In genomic region chr1:91533961-91534723, GRCm38 (mm10) we compare ENCODE assay signal across 11 mouse cellular contexts. TPM values are rescaled to one million over a fixed set of nuclear protein-coding genes. Genes with fewer than 3 reads are reported as not detected.
DNase-seq lines count a peak whose midpoint lies in the region; ATAC-seq and TF ChIP-seq lines count a peak whose summit lies in the region.
"Had no signal": no experiment of that assay in that cellular context is flagged by ENCODE, and none has a peak within 500 bp of the region (broad histone marks: within the 10 kb centered on the region; RNA-seq: fewer than 3 reads in every experiment).

No protein-coding gene starts in this region.

- intact Hi-C loops in gastrocnemius, adult 2 months (cut with DNase I), result no loop called here
- intact Hi-C loops in gastrocnemius, postnatal 14 days (cut with DNase I; ENCODE audit: low total_unique reads), result no loop called here

- H3K9me3 ChIP-seq in lung, embryonic 16.5 days (ENCODE audit: control insufficient read depth, low read length), result no peaks in the 10 kb centered on the region
- H3K9me3 ChIP-seq: embryonic facial prominence, embryonic 12.5 days had no signal

- peak; percentile 7; the same call in 1 of the 2 replicates for TF ChIP-seq CTCF in gastrocnemius, adult 2 months (IDR thresholded peaks at IDR 0.05)

- ATAC-seq in lung, embryonic 16.5 days (ENCODE audit: low read depth), result no peak
- ATAC-seq in megakaryocyte progenitor cell, adult 5-6 weeks (replicated peaks; ENCODE audit: poor library complexity), result 0 out of 2 replicates have a peak, but pooled peaks have one; percentile 6

- H3K4me3 ChIP-seq in gastrocnemius, adult 2 months, result no peak overlapping the region
- no peak overlapping the region for H3K4me3 ChIP-seq in lung, embryonic 16.5 days (ENCODE audit: low read length)
- H3K4me3 ChIP-seq: embryonic facial prominence, embryonic 12.5 days had no signal

- no peaks in the 10 kb centered on the region for H3K36me3 ChIP-seq in lung, embryonic 16.5 days (ENCODE audit: control insufficient read depth, insufficient read depth, low read length)

- 62% methylated on average over 19 of the region's 19 CpGs for WGBS in lung, embryonic 16.5 days

- H3K27me3 ChIP-seq in lung, embryonic 16.5 days (ENCODE audit: control insufficient read depth, insufficient read depth, low read depth, low read length), result peaks cover 6% of the 10 kb centered on the region; the same call in 1 of the 2 replicates

- no peak overlapping the region for H3K27ac ChIP-seq in gastrocnemius, adult 2 months
- H3K27ac ChIP-seq in lung, embryonic 16.5 days (ENCODE audit: low read length), result 0 out of 2 replicates have a peak overlapping the region, but pooled peaks have one; percentile 13

- no peak overlapping the region for H3K4me2 ChIP-seq in lung, embryonic 16.5 days (ENCODE audit: low read depth, low read length)
- H3K4me2 ChIP-seq: embryonic facial prominence, embryonic 12.5 days had no signal

- no peak for DNase-seq in gastrocnemius, adult 2 months
- DNase-seq in gastrocnemius, postnatal 10 days, result no peak
- DNase-seq in lung, adult 18-20 months, result no peak
- peak; percentile 52 for DNase-seq in c-Kit-negative CD71-positive TER-119-positive erythroid progenitor cells, embryonic 14.5 days (ENCODE audit: low read depth, low spot score)
- no peak for DNase-seq in gastrocnemius, adult 8-10 months (ENCODE audit: low spot score in 2 of 2)
- DNase-seq in gastrocnemius, postnatal 14 days, result no peak
- DNase-seq: kidney, adult 8-10 months; thymus, adult 18-20 months had no signal

- H3K4me1 ChIP-seq in lung, embryonic 16.5 days (replicated peaks; ENCODE audit: control insufficient read depth, insufficient read depth, low read length), result 0 out of 2 replicates have a peak, but pooled peaks cover 5% of the 10 kb centered on the region
- H3K4me1 ChIP-seq: embryonic facial prominence, embryonic 12.5 days had no signal

- no peak overlapping the region for H3K9ac ChIP-seq in lung, embryonic 16.5 days (ENCODE audit: low read length)
- H3K9ac ChIP-seq: embryonic facial prominence, embryonic 12.5 days had no signal

RNA-seq across cellular contexts. Expression of gene Asb1, which starts 6.2 kb away (rescaled TPM):
- 10 to 100 TPM; 13.9 to 16.6 TPM for total RNA-seq in gastrocnemius, adult 2 months (2021)
- 10 to 100 TPM; 13.2 to 15.6 TPM for total RNA-seq in gastrocnemius, postnatal 10 days (2021)
- 5.8 and 6.0 TPM in 2 replicates for polyA plus RNA-seq in lung, embryonic 16.5 days (2015; fragmentation: Nextera tagmentation; extraction: Ambion mirVana)
- total RNA-seq in megakaryocyte progenitor cell, adult 5-6 weeks (2015), result 3.9 and 5.2 TPM in 2 replicates
- 6.1 and 28.7 TPM in 2 replicates for total RNA-seq in megakaryocyte progenitor cell, adult 5-6 weeks (2017)
- 10 to 100 TPM; 12.8 to 16.7 (median 15.5) TPM for total RNA-seq in gastrocnemius, adult 8-10 months (2022)
- total RNA-seq in gastrocnemius, postnatal 14 days (2021), result 10 to 100 TPM; 13.8 to 14.9 TPM

RNA-seq across cellular contexts. Expression of gene Traf3ip1, which starts 39.7 kb away (rescaled TPM):
- 1 to 10 TPM; 3.3 to 4.1 TPM for total RNA-seq in gastrocnemius, adult 2 months (2021)
- 1 to 10 TPM; 3.4 to 3.8 TPM for total RNA-seq in gastrocnemius, postnatal 10 days (2021)
- polyA plus RNA-seq in lung, embryonic 16.5 days (2015; fragmentation: Nextera tagmentation; extraction: Ambion mirVana), result 12.8 and 13.0 TPM in 2 replicates
- total RNA-seq in megakaryocyte progenitor cell, adult 5-6 weeks (2015), result 3.1 and 4.9 TPM in 2 replicates
- total RNA-seq in megakaryocyte progenitor cell, adult 5-6 weeks (2017), result 3.3 and 5.3 TPM in 2 replicates
- 1 to 10 TPM; 2.9 to 3.7 (median 3.3) TPM for total RNA-seq in gastrocnemius, adult 8-10 months (2022)
- total RNA-seq in gastrocnemius, postnatal 14 days (2021), result 1 to 10 TPM; 3.2 to 3.3 TPM
